Mouse (Mus musculus): ENCODE data around the gene Slit3.

Gene Slit3

DNA sequence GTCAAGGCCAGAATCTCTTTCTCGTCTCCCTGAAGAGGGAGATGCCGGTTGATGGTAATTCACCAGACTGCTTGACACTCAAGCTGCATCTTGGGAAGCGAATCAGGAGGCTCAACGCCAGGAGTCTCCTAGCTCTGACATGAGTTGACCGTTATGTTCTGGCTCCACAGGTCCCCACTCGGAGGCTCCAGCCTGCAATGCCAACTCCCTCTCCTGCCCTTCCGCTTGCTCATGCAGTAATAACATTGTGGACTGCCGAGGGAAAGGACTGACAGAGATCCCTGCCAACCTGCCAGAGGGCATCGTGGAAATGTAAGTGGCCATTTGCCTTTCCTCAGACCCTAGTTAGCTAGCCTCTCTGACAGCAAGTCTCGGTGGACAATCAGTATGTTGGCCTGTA, 457.8 kb downstream of the Slit3 start:
- no peak for DNase-seq (ENCODE audit: low spot score in 2 of 2)

GRCm38 (mm10) chr11:35582591-35582990, 461.6 kb downstream of the Slit3 start:
- no peak for DNase-seq (ENCODE audit: low spot score in 2 of 2)

- no peak for DNase-seq (ENCODE audit: low spot score in 2 of 2)
These were observed 462.6 kb downstream of the Slit3 start for GRCm38 (mm10) chr11:35583633-35584032.

DNA sequence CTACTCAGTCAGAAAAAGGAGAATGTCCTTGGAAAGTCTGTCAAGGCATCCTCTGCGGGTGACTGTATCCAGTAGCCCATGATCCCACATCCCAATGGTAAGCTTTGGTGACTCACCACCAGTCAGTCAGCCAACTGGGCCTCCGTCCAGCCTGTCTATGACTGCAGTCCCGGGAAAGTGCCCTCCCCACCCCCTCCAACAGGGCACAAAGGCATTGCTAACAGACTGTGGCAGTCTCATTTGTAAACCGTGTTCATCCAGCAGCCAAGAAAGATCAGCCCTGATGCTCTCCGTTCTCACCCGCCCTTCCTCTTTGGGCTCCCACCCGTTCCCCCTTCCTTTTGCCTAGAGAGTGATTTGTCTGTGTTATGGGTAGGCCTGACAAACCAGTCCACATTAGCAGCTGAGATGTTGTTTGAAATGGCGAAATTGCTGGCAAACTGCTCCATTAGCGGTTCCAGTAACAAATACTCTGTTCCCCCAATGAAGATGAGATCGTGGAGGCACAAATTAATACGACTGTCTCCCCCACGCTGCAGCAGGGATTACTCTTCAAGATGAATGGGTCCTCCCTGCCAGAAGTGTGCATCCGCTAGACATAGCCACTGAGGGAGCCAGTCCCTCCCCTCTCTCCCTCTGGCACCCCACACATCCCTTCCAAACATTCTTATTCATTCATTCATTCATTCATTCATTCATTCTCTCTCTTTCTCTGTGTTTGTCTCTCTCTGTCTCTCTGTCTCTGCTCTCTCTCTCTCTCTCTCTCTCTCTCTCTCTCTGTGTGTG, 466.3 kb downstream of the Slit3 start:
- DNase-seq (ENCODE audit: low spot score in 2 of 2) = no peak

DNA sequence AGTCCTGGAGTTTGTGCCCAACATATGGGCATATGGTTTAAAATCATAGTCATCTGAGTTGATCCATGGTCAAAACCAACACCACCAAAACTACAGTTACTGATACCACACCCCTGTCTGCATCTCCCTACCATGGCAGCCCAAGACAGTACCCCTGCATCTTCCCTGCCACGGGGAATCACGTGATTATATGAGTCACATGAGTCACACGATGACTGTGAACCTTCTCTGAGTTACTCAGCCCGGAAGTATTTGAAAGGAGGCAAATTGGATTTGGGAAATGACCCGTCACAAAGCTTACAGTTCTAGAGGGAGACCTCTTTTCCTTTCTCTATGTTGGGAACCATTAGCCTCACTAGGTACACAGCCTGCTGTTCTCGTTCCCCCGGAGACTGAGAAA, 468.9 kb downstream of the Slit3 start:
- DNase-seq (ENCODE audit: low spot score in 2 of 2) = no peak

GRCm38 (mm10) chr11:35593146-35594034, 472.4 kb downstream of the Slit3 start:
- no peak for DNase-seq (ENCODE audit: low spot score in 2 of 2)

DNA sequence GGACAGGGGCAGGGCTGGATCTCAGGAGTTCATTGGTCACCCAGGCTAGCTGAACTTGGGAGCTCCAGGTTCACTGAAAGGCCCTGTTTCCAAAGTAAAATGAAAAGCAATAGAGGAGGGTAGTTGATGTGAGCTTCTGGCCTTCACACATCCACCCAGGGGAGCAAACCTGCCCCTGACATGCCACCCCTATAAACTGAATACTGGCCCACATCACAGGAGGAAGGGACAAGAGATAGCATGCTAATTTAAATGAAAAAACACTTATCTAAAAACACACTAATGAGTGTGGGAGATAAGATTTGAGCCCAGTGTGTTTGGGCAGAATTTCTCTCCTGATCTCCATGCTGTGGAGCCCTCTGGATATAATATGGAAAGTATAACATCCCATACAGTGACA, 475.0 kb downstream of the Slit3 start:
- DNase-seq (ENCODE audit: low spot score in 2 of 2) = no peak

GRCm38 (mm10) chr11:35597882-35598281, 476.9 kb downstream of the Slit3 start:
- no peak for DNase-seq (ENCODE audit: low spot score in 2 of 2)

DNA sequence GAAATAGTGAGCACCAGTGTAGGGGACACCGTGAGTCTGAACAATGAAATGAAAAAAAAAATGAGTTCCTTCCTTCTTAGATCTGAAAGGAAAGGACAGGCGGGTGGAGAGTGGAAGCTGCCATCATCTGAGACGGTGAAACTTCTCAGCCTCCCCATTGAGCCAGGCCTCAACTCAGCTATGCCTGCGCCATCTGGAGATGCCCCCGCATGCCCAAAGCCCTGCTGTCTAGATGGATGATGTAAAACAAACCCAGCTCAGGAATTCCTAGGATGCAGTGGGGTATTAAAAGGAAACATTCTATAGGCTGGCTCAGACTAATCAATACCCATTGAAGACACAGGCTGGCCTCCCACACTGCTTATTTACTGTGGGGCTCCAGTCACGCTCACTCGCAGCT, 477.7 kb downstream of the Slit3 start:
- no peak for DNase-seq (ENCODE audit: low spot score in 2 of 2)

GRCm38 (mm10) chr11:35601652-35602240, 480.7 kb downstream of the Slit3 start:
- DNase-seq (ENCODE audit: low spot score in 2 of 2) = no peak

DNA sequence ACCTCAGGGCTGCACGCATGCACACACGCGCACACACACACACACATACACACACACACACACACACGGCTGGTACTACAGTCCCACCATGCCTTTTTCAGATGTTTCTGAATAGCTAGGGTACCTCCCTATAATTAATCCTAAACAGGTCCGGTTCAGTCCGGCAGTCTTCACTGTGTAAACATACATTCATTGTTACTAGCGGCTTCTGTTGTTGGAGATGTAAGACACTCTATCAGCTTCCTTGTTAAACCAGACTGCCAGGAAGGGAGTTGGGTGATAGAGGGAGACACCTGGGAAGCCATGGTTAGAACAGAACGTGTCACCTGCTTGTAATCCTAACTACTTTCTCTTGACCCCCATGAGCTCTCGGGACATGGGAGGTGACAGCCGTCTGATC, 481.6 kb downstream of the Slit3 start:
- DNase-seq (ENCODE audit: low spot score in 2 of 2) = no peak

DNA sequence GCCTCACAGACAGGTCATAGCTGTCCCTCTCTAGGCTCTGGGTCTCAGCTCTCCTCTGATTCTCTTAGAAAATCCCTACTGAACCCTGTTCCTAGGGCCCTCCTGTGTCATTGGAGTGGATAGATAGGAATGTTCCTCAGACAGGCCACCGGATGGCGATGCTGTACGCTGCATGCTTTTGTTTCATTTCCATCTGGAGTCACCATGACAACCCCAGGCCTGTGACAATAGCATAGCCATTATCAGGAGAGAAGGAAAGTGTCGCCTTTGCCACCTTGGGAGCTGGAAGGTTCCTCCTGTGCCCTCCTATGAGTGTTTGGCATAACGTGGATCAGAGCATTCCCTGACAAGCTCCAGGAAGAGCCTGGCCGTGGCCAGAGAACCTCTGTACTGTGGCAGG, 482.9 kb downstream of the Slit3 start:
- DNase-seq (ENCODE audit: low spot score in 2 of 2) = no peak

DNA sequence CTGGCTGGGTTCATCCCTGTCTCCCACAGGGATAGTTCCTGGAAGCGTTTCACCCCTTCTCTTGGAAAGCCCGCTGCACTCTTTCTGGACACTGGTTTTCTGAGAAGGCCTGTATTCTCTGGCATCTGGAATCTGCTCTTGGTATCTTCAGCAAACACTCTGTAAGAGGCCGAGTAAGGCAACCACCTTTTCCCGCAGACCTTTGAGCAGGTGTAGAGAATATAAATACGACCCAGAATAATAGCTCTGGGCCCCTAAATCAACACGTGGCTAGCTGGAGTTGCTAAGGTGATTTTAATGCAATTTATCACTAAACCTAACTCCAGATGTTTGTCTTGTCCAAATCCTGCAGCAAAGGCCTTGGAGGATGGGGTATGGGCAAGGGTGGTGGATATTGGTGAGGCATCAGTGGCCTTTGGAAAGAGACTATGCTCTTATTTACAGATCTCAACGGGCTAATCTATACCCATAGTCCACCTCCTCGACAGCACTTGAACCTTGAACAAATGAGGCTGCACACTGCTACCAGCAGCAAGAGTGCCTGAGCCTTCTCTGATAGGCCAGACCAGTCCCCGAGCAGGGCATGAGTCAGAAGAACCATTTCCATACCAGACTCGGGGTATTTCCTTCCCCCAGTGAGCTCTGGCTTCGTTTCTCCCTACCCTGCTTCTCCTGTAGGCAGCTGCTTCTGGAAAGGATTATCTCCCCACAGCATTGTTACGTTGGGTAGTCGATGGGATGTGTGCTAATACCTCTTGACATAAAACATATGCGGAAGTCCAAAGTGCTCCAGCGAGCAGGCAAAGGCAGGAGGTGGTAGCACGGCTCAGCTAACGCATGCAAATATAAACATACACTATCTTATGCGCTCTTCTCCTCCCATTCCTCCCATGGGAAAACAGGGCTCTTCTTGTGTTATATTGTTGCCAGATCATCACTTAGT, 484.1 kb downstream of the Slit3 start:
- DNase-seq (ENCODE audit: low spot score in 2 of 2) = no peak

DNA sequence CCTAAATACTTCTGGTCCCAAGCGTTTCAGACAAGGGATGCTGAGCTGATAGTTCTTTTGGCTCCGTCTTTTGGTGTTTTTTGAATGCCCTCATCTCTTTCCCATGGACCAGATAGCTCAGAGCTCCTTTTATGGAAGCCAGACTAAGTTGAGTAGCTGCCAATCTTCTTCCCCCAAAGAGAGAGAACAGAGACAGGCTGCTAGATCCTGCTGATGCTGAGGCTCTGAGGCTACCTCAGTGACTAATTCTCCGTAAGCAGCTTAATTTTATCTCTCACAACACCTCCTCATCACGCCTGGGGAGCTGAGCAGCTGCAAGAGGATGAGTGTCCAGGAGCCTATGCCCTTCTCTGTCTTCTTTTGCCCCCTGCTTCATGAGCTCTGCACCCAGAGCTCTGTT, 486.2 kb downstream of the Slit3 start:
- DNase-seq (ENCODE audit: low spot score in 2 of 2) = no peak

GRCm38 (mm10) chr11:35608794-35609193, 487.8 kb downstream of the Slit3 start:
- no peak for DNase-seq (ENCODE audit: low spot score in 2 of 2)

DNA sequence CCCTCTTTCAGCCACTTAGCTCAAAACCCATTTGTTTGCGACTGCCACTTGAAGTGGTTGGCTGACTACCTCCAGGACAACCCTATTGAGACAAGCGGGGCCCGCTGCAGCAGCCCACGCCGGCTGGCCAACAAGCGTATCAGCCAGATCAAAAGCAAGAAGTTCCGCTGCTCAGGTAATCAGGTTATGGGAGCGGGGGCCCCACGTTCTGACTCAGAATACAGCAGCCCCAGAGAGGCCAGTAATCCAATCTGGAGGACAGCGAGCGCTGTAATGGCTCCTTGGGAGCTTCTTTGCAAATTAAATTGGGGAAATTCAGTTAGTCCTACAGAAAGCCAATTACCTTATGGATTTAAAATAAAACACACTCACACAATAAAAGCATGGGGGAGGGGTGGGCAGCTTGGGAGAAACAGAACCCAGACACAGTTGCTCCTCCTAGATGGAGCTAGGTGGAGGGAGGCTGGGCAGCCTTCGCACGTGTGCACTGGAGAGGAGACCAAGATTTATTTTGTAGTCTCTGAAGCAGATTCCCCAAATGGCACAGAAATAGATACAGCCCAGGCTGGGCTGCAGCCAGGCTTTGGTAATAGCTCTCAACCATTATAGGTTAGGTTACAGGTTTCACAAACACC, 491.4 kb downstream of the Slit3 start:
- no peak for DNase-seq (ENCODE audit: low spot score in 2 of 2)

DNA sequence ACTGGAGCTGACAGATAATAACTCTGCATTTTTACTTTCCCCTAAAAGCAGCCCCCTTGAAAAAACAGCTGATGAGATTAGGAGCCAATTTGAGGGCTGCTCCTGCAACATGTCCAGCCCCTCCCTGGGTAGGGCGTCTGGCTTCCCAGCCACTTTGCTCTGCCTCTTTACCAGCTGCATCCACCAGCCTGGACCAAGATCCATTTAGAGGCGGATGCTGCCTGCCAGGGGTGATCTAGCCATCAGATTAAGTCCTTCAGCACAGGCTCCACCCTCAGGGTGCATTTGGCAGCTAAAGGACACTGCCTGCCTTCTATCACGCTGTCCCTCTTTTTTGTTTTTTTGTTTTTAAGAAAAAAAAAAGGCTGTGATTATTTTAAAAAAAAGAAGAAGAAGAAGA, 493.5 kb downstream of the Slit3 start:
- DNase-seq (ENCODE audit: low spot score in 2 of 2) = no peak

- no peak for DNase-seq (ENCODE audit: low spot score in 2 of 2)
These were observed 498.4 kb downstream of the Slit3 start for GRCm38 (mm10) chr11:35619421-35619820.

GRCm38 (mm10) chr11:35622736-35623135, 501.7 kb downstream of the Slit3 start:
- no peak for DNase-seq (ENCODE audit: low spot score in 2 of 2)

DNA sequence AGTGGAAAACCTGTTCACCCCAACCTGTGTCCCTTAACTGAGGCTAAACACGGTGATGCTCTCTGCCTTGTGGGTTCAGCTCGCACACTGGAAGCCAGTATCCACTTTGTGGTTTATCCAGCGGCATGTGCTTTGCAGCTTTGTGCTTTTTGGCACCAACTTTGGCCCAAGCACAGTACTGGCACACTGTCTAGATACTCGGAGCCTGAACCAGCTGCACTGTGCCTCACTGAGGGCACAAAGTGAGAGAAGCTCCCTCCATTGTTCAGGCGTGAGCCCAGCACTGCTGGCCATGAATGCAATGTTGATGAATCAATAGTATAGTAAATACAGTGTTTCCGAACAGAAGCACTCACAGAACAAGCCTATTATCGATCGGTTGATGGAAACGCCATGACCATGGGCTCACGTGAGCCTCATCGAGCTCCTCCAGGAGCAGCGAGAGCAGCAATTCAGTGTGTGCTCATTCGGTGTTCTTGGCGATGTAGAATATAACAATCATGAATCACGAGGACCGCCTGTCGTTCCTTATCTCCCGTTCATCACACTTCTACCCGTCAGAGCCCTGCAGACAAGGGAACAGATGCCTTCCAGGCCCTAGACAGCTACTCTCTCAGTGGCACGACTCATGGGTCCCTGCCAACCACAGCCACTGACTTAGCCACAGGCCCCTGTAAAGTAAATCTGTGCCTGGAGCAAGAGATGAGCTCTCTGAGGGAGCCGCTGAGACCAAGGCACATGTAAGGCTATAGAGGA, 503.7 kb downstream of the Slit3 start:
- no peak for DNase-seq (ENCODE audit: low spot score in 2 of 2)
